Mouse (Mus musculus) MEL (cell line): Measurements from ENCODE around the gene Cops7a. TPM values are rescaled to one million over a fixed set of nuclear protein-coding genes. Genes with fewer than 3 reads are reported as not detected.

ENCODE experiments used
- DNase-seq: peaks from one replicate; pipeline ENCODE4 v3.0.0; 2011; ENCODE audit warnings: low read depth, low spot score
- H3K27ac ChIP-seq: 2 replicates; pipeline ENCODE4 v1.5.1; 2012; ENCODE audit warnings: low read depth, mild to moderate bottlenecking, control low read depth, low read length, moderate library complexity; ENCODE audit not compliant: control insufficient read depth
- H3K27me3 ChIP-seq, 2 experiments: fragments of 150-350 bp in 1 of 2; sonication (generic) in 1 of 2; 2 replicates each; pipeline ENCODE4 v1.6.1; 2012; ENCODE audit warnings: low read length in 2 of 2, mild to moderate bottlenecking in 2 of 2, improper control_type of control experiment in 1 of 2, moderate library complexity in 1 of 2; ENCODE audit not compliant: insufficient read depth in 2 of 2, control insufficient read depth in 1 of 2
- H3K36me3 ChIP-seq, 2 experiments: 2 replicates each; pipeline ENCODE4 v1.6.1; 2012 to 2014; ENCODE audit warnings: low read length in 2 of 2, improper control_type of control experiment in 1 of 2, inconsistent platforms in 1 of 2, mild to moderate bottlenecking in 1 of 2; ENCODE audit not compliant: insufficient read depth in 2 of 2, control insufficient read depth in 1 of 2
- H3K4me1 ChIP-seq, 2 experiments: fragments of 150-350 bp in 1 of 2; sonication (generic) in 1 of 2; 2 replicates each; pipeline ENCODE4 v1.6.1; 2012; ENCODE audit warnings: low read length in 2 of 2, improper control_type of control experiment in 1 of 2, mild to moderate bottlenecking in 1 of 2; ENCODE audit not compliant: insufficient read depth in 2 of 2, control insufficient read depth in 1 of 2
- H3K4me3 ChIP-seq, 2 experiments: fragments of 150-350 bp in 1 of 2; sonication (generic) in 1 of 2; 2 replicates each; pipeline ENCODE4 v1.5.1; 2012; ENCODE audit warnings: low read depth in 2 of 2, low read length in 2 of 2, mild to moderate bottlenecking in 2 of 2, moderate library complexity in 2 of 2, control low read depth in 1 of 2, improper control_type of control experiment in 1 of 2; ENCODE audit not compliant: control insufficient read depth in 1 of 2, insufficient read depth in 1 of 2
- H3K79me2 ChIP-seq: 2 replicates; pipeline ENCODE4 v1.6.1; 2012; ENCODE audit warnings: mild to moderate bottlenecking, low read length, moderate library complexity; ENCODE audit not compliant: control insufficient read depth, poor library complexity, insufficient read depth
- H3K9ac ChIP-seq: 2 replicates; pipeline ENCODE4 v1.6.1; 2012; ENCODE audit warnings: low read depth, mild to moderate bottlenecking, control low read depth, low read length, moderate library complexity; ENCODE audit not compliant: control insufficient read depth, poor library complexity, severe bottlenecking
- H3K9me3 ChIP-seq: fragments of 150-350 bp; sonication (generic); replicated peaks from 2 replicates; pipeline ENCODE4 v1.6.1; 2012; ENCODE audit warnings: mild to moderate bottlenecking, low read length, improper control_type of control experiment, moderate library complexity; ENCODE audit not compliant: insufficient read depth
- CTCF ChIP-seq, 3 experiments: IDR thresholded peaks in 2 of 3; conservative IDR thresholded peaks in 1 of 3; 2 replicates each; pipeline ENCODE4 v1.5.1; 2011 to 2012; ENCODE audit warnings: low read length in 3 of 3, low read depth in 2 of 3, mild to moderate bottlenecking in 2 of 3, improper control_type of control experiment in 1 of 3, inconsistent platforms in 1 of 3, mixed read lengths in 1 of 3, moderate library complexity in 1 of 3; ENCODE audit not compliant: control insufficient read depth in 1 of 3, insufficient read depth in 1 of 3, poor library complexity in 1 of 3, severe bottlenecking in 1 of 3
- E2F4 ChIP-seq: IDR thresholded peaks from 2 replicates; pipeline ENCODE4 v1.6.1; 2011; ENCODE audit warnings: low read depth, low read length, improper control_type of control experiment, borderline replicate concordance
- GABPA ChIP-seq: IDR thresholded peaks from 2 replicates; pipeline ENCODE4 v1.6.1; 2012; ENCODE audit warnings: low read depth, mild to moderate bottlenecking, inconsistent platforms, low read length, improper control_type of control experiment, moderate library complexity
- GATA1 ChIP-seq: IDR thresholded peaks from 2 replicates; pipeline ENCODE4 v1.6.1; 2011; ENCODE audit warnings: low read depth, low read length, improper control_type of control experiment
- JUND ChIP-seq: IDR thresholded peaks from 2 replicates; pipeline ENCODE4 v1.6.1; 2011; ENCODE audit warnings: low read depth, mild to moderate bottlenecking, improper control_type of control experiment, low read length
- MEF2A ChIP-seq: IDR thresholded peaks from 2 replicates; pipeline ENCODE4 v1.6.1; 2014; ENCODE audit warnings: low read depth, mild to moderate bottlenecking, inconsistent platforms, low read length, improper control_type of control experiment; ENCODE audit not compliant: poor library complexity, insufficient replicate concordance, severe bottlenecking; ENCODE audit errors: extremely low read depth
- MYC ChIP-seq: IDR thresholded peaks from 2 replicates; pipeline ENCODE4 v1.6.1; 2011; ENCODE audit warnings: low read depth, mild to moderate bottlenecking, low read length, improper control_type of control experiment, moderate library complexity
- POLR2A ChIP-seq, 2 experiments: IDR thresholded peaks; 2 replicates each; pipeline ENCODE4 v1.6.1; 2011 to 2012; ENCODE audit warnings: low read length in 2 of 2, mild to moderate bottlenecking in 2 of 2, control low read depth in 1 of 2, improper control_type of control experiment in 1 of 2, low read depth in 1 of 2, moderate library complexity in 1 of 2; ENCODE audit not compliant: control insufficient read depth in 1 of 2, insufficient read depth in 1 of 2, poor library complexity in 1 of 2
- POLR2AphosphoS2 ChIP-seq: IDR thresholded peaks from 2 replicates; pipeline ENCODE4 v1.6.1; 2011; ENCODE audit warnings: low read length, improper control_type of control experiment
- SIN3A ChIP-seq: IDR thresholded peaks from 2 replicates; pipeline ENCODE4 v1.6.1; 2012; ENCODE audit warnings: low read length, improper control_type of control experiment, inconsistent platforms
- SMC3 ChIP-seq: IDR thresholded peaks from 2 replicates; pipeline ENCODE4 v1.6.1; 2011; ENCODE audit warnings: low read depth, low read length, improper control_type of control experiment
- TAL1 ChIP-seq: IDR thresholded peaks from 2 replicates; pipeline ENCODE4 v1.6.1; 2012; ENCODE audit warnings: mild to moderate bottlenecking, inconsistent platforms, low read length, moderate library complexity, mixed read lengths
- TBP ChIP-seq: IDR thresholded peaks from 2 replicates; pipeline ENCODE4 v1.8.0; 2011; ENCODE audit warnings: low read depth, low read length, improper control_type of control experiment
- ZC3H11A ChIP-seq: IDR thresholded peaks from 2 replicates; pipeline ENCODE4 v1.6.1; 2012; ENCODE audit warnings: low read depth, mild to moderate bottlenecking, inconsistent platforms, low read length, improper control_type of control experiment
- ZKSCAN1 ChIP-seq: IDR thresholded peaks from 2 replicates; pipeline ENCODE4 v1.6.1; 2012; ENCODE audit warnings: low read depth, mild to moderate bottlenecking, inconsistent platforms, low read length, improper control_type of control experiment, moderate library complexity
- ZMIZ1 ChIP-seq: IDR thresholded peaks from 2 replicates; pipeline ENCODE4 v1.6.1; 2012; ENCODE audit warnings: low read depth, mild to moderate bottlenecking, inconsistent platforms, low read length, improper control_type of control experiment, moderate library complexity
- polyA plus RNA-seq, 2 experiments: library from polyadenylated mRNA; stranded (reverse) in 1 of 2; unstranded in 1 of 2; fragments of >175 nt in 1 of 2; fragments of >200 nt in 1 of 2; gene quantifications; 2 replicates each; pipeline versions ENCODE4 v1.2.1 to v1.2.4; 2012; ENCODE audit warnings: low replicate concordance in 2 of 2, low read depth in 1 of 2; ENCODE audit not compliant: insufficient read length in 2 of 2, insufficient read depth in 1 of 2, missing spikeins in 1 of 2
- total RNA-seq: library from RNA; depleted of rRNA; stranded (reverse); fragments of 300-350 nt; gene quantifications from 2 replicates; pipeline ENCODE4 v1.2.3, GENCODE M21; 2012

Gene Cops7a
- total and polyA plus RNA-seq, 3 experiments, result 85.0 to 150 TPM; not detected in 1

DNA sequence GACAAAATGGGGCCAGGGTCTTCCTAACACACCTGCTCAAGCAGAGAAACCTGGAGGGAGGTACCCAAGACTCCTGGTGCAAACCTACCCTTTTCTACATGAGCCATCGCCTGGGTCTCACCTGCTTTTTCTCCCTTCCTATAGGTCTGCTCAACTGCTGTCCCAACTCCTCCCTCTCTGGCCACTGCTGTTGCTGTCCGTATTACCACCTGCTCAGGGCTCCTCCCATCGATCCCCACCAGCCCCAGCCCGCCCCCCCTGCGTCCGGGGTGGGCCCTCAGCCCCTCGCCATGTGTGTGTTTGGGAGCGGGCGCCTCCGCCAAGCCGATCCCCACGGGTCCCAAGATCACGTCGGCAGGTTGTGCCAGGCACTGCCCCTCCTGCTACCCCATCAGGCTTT lies 33.8 kb upstream of the Cops7a start:
- no peak overlapping the region for H3K4me3 ChIP-seq
- DNase-seq, result no peak
- no peak overlapping the region for H3K27ac ChIP-seq
- no peaks in the 10 kb centered on the region for H3K27me3 ChIP-seq
- no peaks in the 10 kb centered on the region for H3K79me2 ChIP-seq
- no peaks in the 10 kb centered on the region for H3K9me3 ChIP-seq
- TF ChIP-seq ZKSCAN1, result no peak
- TF ChIP-seq SMC3, result no peak
- no peak for TF ChIP-seq SIN3A
- no peak for TF ChIP-seq POLR2AphosphoS2
- no peak for TF ChIP-seq ZMIZ1
- TF ChIP-seq MYC, result no peak
- no peak for TF ChIP-seq ZC3H11A
- TF ChIP-seq POLR2A (IDR thresholded peaks at IDR 0.05; ENCODE audit: control insufficient read depth in 1 of 2, insufficient read depth in 1 of 2, low read depth in 1 of 2, low read length in 2 of 2, poor library complexity in 1 of 2), result no peak
- TF ChIP-seq TAL1, result no peak
- TF ChIP-seq CTCF (IDR thresholded peaks at IDR 0.05 in 2 of 3, conservative IDR thresholded peaks at IDR 0.05 in 1 of 3; ENCODE audit: control insufficient read depth in 1 of 3, insufficient read depth in 1 of 3, low read depth in 2 of 3, low read length in 3 of 3, poor library complexity in 1 of 3, severe bottlenecking in 1 of 3), result no peak
- TF ChIP-seq, all 39 proteins: peak for 0
- Histone ChIP-seq H3K36me3 (no peaks in the 10 kb centered on the region), H3K4me1 (peaks cover 0 to 3% of the 10 kb centered on the region in 2 experiments; a peak in 1 of 4 replicates), H3K9ac (no peak overlapping the region)

DNA sequence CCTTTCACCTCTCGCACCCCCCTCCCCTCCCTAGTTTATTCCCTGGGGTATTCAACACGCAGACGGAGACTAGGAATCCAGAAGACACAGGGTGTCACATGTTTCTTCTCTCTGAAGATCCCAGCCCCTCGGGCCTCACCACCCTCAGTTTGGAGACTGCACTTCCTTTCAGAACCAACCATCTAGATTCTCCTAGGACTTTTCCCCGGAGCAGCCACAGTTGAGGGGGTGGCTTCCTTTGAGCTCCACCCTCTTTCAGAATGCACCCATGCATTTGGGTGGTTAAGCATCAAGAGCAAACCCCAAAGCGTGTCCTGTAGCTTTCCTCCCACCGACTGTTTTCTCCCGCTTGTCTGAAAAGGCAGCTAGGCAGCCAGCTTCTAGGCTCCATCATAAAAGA lies 32.7 kb upstream of the Cops7a start:
- Histone ChIP-seq H3K27me3 (no peaks in the 10 kb centered on the region), H3K4me3 (peak overlapping the region; percentile 58 to 83; a peak in 3 of 4 replicates), H3K36me3 (no peaks in the 10 kb centered on the region), H3K9me3 (no peaks in the 10 kb centered on the region), H3K9ac (0 out of 2 replicates have a peak overlapping the region, but pooled peaks have one; percentile 1), H3K79me2 (no peaks in the 10 kb centered on the region), H3K27ac (no peak overlapping the region), H3K4me1 (peaks cover 0 to 3% of the 10 kb centered on the region in 2 experiments; a peak in 1 of 4 replicates)
- TF ChIP-seq CTCF (IDR thresholded peaks at IDR 0.05 in 2 of 3, conservative IDR thresholded peaks at IDR 0.05 in 1 of 3; ENCODE audit: control insufficient read depth in 1 of 3, insufficient read depth in 1 of 3, low read depth in 2 of 3, low read length in 3 of 3, poor library complexity in 1 of 3, severe bottlenecking in 1 of 3), result no peak
- TF ChIP-seq ZKSCAN1, result no peak
- no peak for TF ChIP-seq ZMIZ1
- no peak for TF ChIP-seq TAL1
- no peak for DNase-seq

DNA sequence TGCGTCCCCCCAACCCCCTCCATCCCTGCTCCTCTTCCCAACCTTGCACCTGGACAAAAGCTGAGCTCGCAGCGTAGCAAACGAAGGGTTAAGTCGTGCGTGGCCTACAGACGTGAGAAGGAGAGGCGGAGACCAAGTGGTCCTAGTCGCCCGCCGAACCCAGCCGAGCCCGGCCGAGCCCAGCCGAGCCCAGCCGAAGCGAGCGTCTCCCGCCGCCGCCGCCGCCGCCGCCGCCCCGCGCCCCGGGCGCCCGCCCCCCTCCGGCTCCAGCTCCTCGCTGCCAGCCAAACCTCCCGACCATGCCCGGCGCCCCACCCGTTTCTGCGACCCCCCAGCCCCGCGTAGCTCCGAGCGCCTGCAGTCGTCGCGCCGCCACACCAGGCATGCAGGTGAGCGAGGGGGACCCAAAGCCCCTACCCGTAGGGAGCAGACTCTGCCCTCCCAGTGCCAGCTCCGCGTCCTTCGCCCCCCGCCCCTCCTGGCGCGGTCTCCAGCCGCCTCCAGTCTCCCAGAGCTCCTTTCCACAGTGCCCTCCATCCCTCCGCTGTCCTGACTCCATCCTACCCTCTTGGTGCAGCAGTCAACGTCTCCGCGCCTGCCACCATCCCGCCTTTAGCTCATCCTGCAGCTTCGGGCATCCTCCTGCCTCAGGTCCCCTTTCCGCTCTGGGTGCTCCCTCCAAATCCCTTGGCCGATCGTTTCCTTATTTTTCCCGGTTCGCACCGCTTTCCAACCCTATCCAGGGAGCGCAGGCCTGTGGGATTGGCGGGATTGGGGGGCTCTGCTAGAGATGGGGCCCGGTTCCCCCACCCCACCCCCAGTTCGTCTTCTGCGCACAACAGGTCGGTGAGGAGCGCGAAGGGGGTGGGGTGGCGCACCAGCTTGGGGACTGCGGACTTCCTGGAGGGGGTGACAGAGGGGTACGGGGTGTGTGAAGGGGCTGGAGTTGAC lies 31.5 kb upstream of the Cops7a start, which contains the start of gene Pianp:
Gene Pianp, plus strand, starts transcription at position 144 of the 951 bp plus-strand sequence.
- peaks cover 0 to 3% of the 10 kb centered on the region in 2 experiments; a peak in 1 of 4 replicates for H3K4me1 ChIP-seq
- peak; percentile 49 for DNase-seq
- no peaks in the 10 kb centered on the region for H3K9me3 ChIP-seq
- peak within 1 kb of the TSS; percentile 58 to 83 for H3K4me3 ChIP-seq
- H3K36me3 ChIP-seq, result no peaks in the 10 kb centered on the region
- TF ChIP-seq POLR2AphosphoS2 (no peak), GATA1 (no peak), MEF2A (no peak), E2F4 (no peak), JUND (no peak), GABPA (no peak), TBP (no peak), POLR2A (IDR thresholded peaks at IDR 0.05; ENCODE audit: control insufficient read depth in 1 of 2, insufficient read depth in 1 of 2, low read depth in 1 of 2, low read length in 2 of 2, poor library complexity in 1 of 2) (no peak; a peak in 1 of 4 replicates)
- no peaks in the 10 kb centered on the region for H3K79me2 ChIP-seq
- peak within 1 kb of the TSS; percentile 52 for H3K9ac ChIP-seq
- 0 out of 2 replicates have a peak within 1 kb of the TSS, but pooled peaks have one; percentile 30 for H3K27ac ChIP-seq
- no peaks in the 10 kb centered on the region for H3K27me3 ChIP-seq
